Mouse (Mus musculus) intestine, embryonic 14.5 days (tissue): Measurements from ENCODE around the gene Dnaja4. TPM values are rescaled to one million over a fixed set of nuclear protein-coding genes. Genes with fewer than 3 reads are reported as not detected.
"Not testable (repeated sequence)": the region's sequence is repeated elsewhere in the genome, so short reads cannot be mapped to it uniquely, and the experiment has no call there.

ENCODE experiments used
- ATAC-seq: fragments of 200-750 bp; cut with Nextera tagmentation; replicated peaks from 2 replicates; pipeline ENCODE4 v1.8.0; 2017; ENCODE audit warnings: low read depth, moderate number of reproducible peaks, moderate TSS enrichment, moderate library complexity; ENCODE audit not compliant: low FRiP score, low TSS enrichment
- DNase-seq: peaks from one replicate; pipeline ENCODE4 v3.0.0-alpha.2; 2018; ENCODE audit warnings: low spot score
- H3K27ac ChIP-seq: fragments of 300-500 bp; sonication (generic); 2 replicates; pipeline ENCODE4 v1.5.1; 2014; ENCODE audit warnings: low read depth, mild to moderate bottlenecking, control low read depth
- H3K27me3 ChIP-seq: fragments of 300-500 bp; sonication (generic); replicated peaks from 2 replicates; pipeline ENCODE4 v1.6.1; 2014; ENCODE audit warnings: low read length, control low read depth; ENCODE audit not compliant: control insufficient read depth, insufficient read depth
- H3K36me3 ChIP-seq: fragments of 300-500 bp; sonication (generic); 2 replicates; pipeline ENCODE4 v1.6.1; 2014; ENCODE audit warnings: low read length, control low read depth; ENCODE audit not compliant: control insufficient read depth, insufficient read depth
- H3K4me1 ChIP-seq: fragments of 300-500 bp; sonication (generic); replicated peaks from 2 replicates; pipeline ENCODE4 v1.6.1; 2014; ENCODE audit warnings: low read length, control low read depth, mixed read lengths; ENCODE audit not compliant: control insufficient read depth, insufficient read depth
- H3K4me2 ChIP-seq: fragments of 300-500 bp; sonication (generic); 2 replicates; pipeline ENCODE4 v1.6.1; 2014; ENCODE audit warnings: low read length
- H3K4me3 ChIP-seq: fragments of 300-500 bp; sonication (generic); 2 replicates; pipeline ENCODE4 v1.5.1; 2014; ENCODE audit warnings: low read depth, low read length, control low read depth, mixed read lengths
- H3K9ac ChIP-seq: fragments of 300-500 bp; sonication (generic); 2 replicates; pipeline ENCODE4 v1.6.1; 2014; ENCODE audit warnings: mild to moderate bottlenecking, low read length
- H3K9me3 ChIP-seq: fragments of 300-500 bp; sonication (generic); 2 replicates; pipeline ENCODE4 v1.6.1; 2016; ENCODE audit warnings: low read length, control low read depth; ENCODE audit not compliant: control insufficient read depth
- WGBS: fragments of 180-500 bp; shearing (Covaris S2); extraction: QIAGEN DNeasy Blood & Tissue Kit; methylation state at CpG from one replicate; pipeline ENCODE4 v1.1.7; 2014; 5-methylcytosine and 5-hydroxymethylcytosine counted together
- polyA plus RNA-seq: library from polyadenylated mRNA; unstranded; fragments of >200 nt; fragmentation: Nextera tagmentation; extraction: Ambion mirVana; gene quantifications from 2 replicates; pipeline ENCODE4 v1.2.1, GENCODE M21; 2014

The Dnaja4 gene
- polyA plus RNA-seq, 1 experiment from 2014 or later: 5.0 TPM

DNA sequence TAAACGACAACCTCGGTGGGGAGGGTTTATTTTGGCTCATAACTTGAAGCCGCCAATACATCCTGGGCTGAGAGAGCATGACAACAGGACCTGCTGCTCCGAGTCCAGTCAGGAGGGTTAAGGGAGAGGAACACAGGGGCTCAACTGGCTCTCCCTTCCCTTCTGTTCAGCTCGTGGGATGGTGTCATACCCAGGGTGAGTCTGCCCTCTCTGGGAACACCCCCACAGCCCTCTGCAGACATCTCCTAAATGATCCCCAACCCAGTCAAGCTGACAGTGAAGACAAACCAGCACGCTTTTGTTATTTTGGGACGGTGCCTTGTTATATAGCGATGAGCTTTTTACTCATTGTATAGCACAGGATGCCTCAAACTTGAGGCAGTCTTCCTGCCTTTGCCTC, 9.2 kb upstream of the Dnaja4 start:
- H3K36me3 ChIP-seq: no peaks in the 10 kb centered on the region
- no peaks in the 10 kb centered on the region for H3K4me1 ChIP-seq
- H3K27ac ChIP-seq: no peak overlapping the region
- 71% methylated on average over 8 of the region's 8 CpGs for WGBS
- H3K9ac ChIP-seq: no peak overlapping the region
- H3K4me2 ChIP-seq: no peak overlapping the region
- DNase-seq (no peak), ATAC-seq (no peak)
- no peak overlapping the region for H3K4me3 ChIP-seq
- H3K27me3 ChIP-seq: no peaks in the 10 kb centered on the region
- no peaks in the 10 kb centered on the region for H3K9me3 ChIP-seq

DNA sequence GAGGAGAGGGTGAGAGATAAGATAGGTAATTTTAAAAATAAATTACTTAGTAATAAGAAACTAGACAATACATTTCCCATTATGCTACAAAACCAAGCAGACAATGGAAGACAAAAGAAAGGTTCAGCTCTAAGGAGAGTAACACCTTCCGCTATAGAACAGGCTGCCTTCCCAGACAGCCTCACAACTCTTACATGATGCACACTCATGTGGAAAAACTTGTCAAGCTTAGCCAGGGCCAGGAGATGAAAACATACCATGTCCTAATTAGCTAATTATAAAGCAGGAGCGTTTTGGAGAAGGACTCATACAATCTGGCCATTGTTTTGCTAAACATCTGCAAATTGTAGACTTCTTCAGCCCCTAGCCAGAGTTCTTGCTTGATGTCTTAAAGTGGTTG, 8.0 kb upstream of the Dnaja4 start:
- H3K9me3 ChIP-seq, H3K9ac ChIP-seq, H3K27ac ChIP-seq, DNase-seq, H3K36me3 ChIP-seq, H3K27me3 ChIP-seq, H3K4me2 ChIP-seq, ATAC-seq, H3K4me3 ChIP-seq, H3K4me1 ChIP-seq: not testable (repeated sequence)
- 78% methylated on average over 2 of the region's 2 CpGs for WGBS

DNA sequence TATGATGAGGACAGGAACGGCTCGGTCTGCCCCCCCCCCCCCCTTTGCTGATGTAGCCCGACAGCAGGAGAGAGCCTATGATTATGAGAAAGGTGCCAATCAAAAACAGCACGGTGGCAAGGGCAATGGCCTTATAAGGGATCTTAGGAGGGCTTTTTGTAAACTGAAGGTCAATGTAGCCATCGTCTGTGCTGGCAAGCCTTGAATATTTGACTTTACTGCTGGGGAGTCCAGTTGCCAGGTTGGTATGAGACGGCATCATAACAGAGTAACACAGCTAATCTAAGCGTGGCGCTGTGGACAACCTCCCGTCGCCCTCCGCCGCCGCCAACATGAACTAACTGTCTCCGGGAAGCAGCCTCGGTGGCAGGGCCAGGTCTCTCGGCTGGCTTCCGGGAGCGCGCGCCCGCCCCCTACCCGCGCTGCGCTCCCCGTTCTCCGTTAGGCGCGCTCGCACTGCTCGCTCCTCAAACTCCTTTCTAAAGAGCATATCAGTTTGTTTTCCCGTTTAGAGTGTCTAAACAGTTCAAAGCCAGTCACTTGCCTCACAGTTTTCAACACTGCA, 7.3 kb upstream of the Dnaja4 start:
- WGBS: 6% methylated on average over 31 of the region's 31 CpGs
- H3K27ac ChIP-seq, H3K9me3 ChIP-seq, H3K9ac ChIP-seq, H3K36me3 ChIP-seq, DNase-seq, H3K4me1 ChIP-seq, H3K27me3 ChIP-seq, ATAC-seq: not testable (repeated sequence)
- Histone ChIP-seq H3K4me2 (peak overlapping the region; percentile 50), H3K4me3 (peak overlapping the region; percentile 27; the same call in 1 of the 2 replicates)

DNA sequence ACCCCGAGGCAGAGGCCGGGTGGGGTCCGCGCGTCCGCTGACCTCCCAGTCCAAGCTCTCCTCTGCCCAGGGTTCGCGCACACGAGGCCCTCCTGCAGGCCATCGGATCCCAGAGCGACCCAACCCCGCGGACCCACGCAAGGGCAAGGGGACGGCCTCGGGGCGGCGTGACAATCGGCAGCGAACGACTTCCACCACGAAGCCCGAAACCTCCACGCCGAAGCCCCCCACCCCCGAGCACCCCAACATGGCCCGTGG, 343 bp downstream of the Dnaja4 start:
- H3K9ac ChIP-seq: peak overlapping the region; percentile 67
- H3K36me3 ChIP-seq: no peaks in the 10 kb centered on the region
- 5% methylated on average over 22 of the region's 27 CpGs for WGBS
- H3K27me3 ChIP-seq: peaks cover 8% of the 10 kb centered on the region
- peak overlapping the region; percentile 95 for H3K4me2 ChIP-seq
- H3K9me3 ChIP-seq: no peaks in the 10 kb centered on the region
- ATAC-seq: peak; percentile 67
- peak overlapping the region; percentile 67 for H3K4me3 ChIP-seq
- DNase-seq: no peak
- no peak overlapping the region for H3K27ac ChIP-seq
- 0 out of 2 replicates have a peak, but pooled peaks cover 5% of the 10 kb centered on the region for H3K4me1 ChIP-seq

DNA sequence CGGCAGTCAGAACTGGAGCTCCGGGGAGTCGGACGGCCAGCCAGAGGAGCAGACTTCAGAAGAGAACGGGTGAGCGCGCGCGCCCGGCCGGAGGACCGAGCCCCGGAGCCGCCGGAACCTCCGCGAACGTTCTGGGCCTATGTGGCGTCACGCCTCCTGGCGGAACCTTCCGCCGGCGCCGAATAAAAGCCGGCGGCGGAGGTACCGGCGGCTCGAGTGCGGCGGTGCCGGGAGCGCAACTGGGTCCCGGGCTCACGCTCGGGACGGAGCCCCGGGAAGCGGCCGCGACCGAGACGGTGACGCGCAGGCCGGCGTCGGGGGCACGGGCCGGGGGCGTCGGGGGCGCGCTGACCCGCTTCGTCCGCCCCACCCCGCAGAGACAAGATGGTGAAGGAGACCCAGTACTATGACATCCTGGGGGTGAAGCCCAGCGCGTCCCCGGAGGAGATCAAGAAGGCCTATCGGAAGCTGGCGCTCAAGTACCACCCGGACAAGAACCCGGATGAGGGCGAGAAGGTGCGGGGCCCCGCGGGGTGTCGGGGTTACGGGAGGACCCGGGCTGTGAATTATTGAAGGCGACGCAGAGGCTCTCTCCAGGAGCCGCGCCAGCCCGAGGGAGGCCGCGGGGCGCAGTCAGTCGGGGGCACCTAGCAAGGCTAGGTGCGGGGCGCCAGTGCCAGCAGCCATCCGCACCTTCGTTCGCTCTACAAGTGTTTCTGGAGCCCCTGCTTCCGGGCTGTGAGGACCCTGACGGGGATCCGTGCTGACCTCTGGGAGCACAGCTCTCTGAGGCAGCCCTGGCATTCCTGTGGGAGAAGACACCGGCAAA, 886 bp downstream of the Dnaja4 start:
- peak overlapping the region; percentile 67 for H3K4me3 ChIP-seq
- WGBS: 1% methylated on average over 89 of the region's 92 CpGs

DNA sequence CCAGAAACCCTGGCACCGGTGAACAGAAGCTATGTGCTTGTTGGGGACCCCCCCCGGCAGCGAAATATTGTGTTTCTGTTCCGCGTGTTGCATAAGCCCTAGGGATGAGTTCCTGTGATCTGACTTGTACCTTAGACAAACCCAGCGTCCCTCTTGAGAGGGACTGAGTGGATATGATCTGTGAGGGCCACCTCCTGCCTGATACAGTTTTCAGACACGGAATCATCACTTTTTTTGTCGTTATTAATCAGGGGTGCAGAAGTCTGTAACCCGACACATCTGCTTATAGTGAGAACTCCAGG, 1.5 kb downstream of the Dnaja4 start:
- Histone ChIP-seq H3K4me2 (peak overlapping the region; percentile 95), H3K9ac (peak overlapping the region; percentile 67), H3K27me3 (peaks cover 8% of the 10 kb centered on the region), H3K4me1 (0 out of 2 replicates have a peak, but pooled peaks cover 5% of the 10 kb centered on the region), H3K4me3 (peak overlapping the region; percentile 67), H3K9me3 (no peaks in the 10 kb centered on the region), H3K36me3 (no peaks in the 10 kb centered on the region), H3K27ac (no peak overlapping the region)
- DNase-seq (peak; percentile 77), ATAC-seq (no peak)
- 17% methylated on average over 9 of the region's 9 CpGs for WGBS

More for the DNA sequence above, 886 bp downstream of the Dnaja4 start:
- peak; percentile 84 for DNase-seq
- 0 out of 2 replicates have a peak, but pooled peaks cover 5% of the 10 kb centered on the region for H3K4me1 ChIP-seq
- no peak overlapping the region for H3K27ac ChIP-seq
- no peaks in the 10 kb centered on the region for H3K9me3 ChIP-seq
- H3K4me2 ChIP-seq: peak overlapping the region; percentile 95
- peak overlapping the region; percentile 67 for H3K9ac ChIP-seq
- peaks cover 8% of the 10 kb centered on the region for H3K27me3 ChIP-seq
- peak; percentile 80 for ATAC-seq
- no peaks in the 10 kb centered on the region for H3K36me3 ChIP-seq

DNA sequence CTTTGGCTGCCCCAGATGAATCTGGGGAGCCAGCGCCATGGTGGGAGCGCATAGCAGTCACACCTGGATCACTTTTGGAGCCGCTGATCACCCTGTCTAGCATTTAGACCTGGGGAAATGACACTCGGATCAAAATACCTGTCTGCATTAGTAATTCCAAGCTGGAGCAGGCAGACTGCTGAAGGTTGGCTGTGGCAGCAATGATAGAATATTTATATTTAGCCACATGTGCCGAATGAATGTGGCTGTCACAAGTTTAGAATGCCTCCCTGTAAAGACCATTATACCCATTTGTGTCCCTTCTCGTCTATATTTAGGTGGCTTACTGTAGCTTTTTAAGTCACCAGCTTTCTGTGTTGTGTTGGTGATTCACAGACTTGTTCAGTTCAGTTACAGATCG, 2.1 kb downstream of the Dnaja4 start:
- no peak overlapping the region for H3K27ac ChIP-seq
- no peak for ATAC-seq
- 79% methylated on average over 7 of the region's 7 CpGs for WGBS
- H3K9ac ChIP-seq: no peak overlapping the region
- 0 out of 2 replicates have a peak, but pooled peaks cover 5% of the 10 kb centered on the region for H3K4me1 ChIP-seq
- no peaks in the 10 kb centered on the region for H3K36me3 ChIP-seq
- no peak overlapping the region for H3K4me3 ChIP-seq
- no peak overlapping the region; the same call in 1 of the 2 replicates for H3K4me2 ChIP-seq
- no peaks in the 10 kb centered on the region for H3K9me3 ChIP-seq
- DNase-seq: no peak
- H3K27me3 ChIP-seq: peaks cover 8% of the 10 kb centered on the region

DNA sequence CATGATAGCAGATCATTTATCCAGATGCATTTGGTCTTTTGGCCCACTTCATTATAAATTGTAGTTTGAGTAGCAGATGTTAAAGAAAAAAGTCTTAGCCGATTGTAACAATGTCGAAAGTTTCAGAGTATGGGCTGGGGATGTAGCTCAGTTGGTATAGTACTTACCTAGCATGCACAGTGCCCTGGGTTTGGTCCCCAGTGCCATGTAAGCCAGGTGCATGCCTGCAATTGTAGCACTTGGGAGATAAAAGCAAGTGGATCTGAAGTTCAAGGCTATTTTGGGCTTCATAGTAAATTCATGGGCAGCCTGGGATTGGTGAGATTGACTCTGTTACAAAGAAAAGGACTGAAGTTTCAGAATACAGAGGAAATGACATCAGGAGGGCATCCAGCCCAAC, 3.9 kb downstream of the Dnaja4 start:
- no peak for ATAC-seq
- DNase-seq: no peak
- WGBS: 85% methylated on average over 2 of the region's 2 CpGs

DNA sequence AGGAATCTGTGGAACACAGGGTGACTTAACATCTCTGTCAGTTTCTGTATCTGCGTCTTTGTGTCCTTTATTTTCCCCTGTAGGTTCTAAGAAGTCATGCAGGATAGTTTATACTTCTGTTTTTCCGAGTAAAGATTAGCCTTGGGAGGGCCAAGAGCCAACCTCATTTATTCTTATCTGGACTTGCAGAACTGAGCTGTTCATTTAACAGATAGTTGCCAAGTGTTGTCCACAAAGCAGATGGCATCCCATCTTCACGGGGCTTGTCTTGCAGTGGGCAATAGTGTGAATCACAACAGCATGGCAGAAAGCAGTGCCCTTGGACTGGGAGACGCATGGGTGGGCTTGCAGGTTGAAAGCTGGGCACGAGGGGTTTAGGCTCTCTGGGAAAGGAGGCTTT, 5.7 kb downstream of the Dnaja4 start:
- Histone ChIP-seq H3K9me3 (no peaks in the 10 kb centered on the region), H3K27ac (no peak overlapping the region), H3K27me3 (0 out of 2 replicates have a peak, but pooled peaks cover 4% of the 10 kb centered on the region), H3K4me2 (no peak overlapping the region), H3K9ac (no peak overlapping the region), H3K36me3 (peaks cover 3% of the 10 kb centered on the region; the same call in 1 of the 2 replicates), H3K4me1 (0 out of 2 replicates have a peak, but pooled peaks cover 5% of the 10 kb centered on the region), H3K4me3 (no peak overlapping the region)
- no peak for DNase-seq
- 74% methylated on average over 5 of the region's 5 CpGs for WGBS
- no peak for ATAC-seq

More for the DNA sequence above, 3.9 kb downstream of the Dnaja4 start:
- Histone ChIP-seq H3K4me1 (0 out of 2 replicates have a peak, but pooled peaks cover 5% of the 10 kb centered on the region), H3K27ac (no peak overlapping the region), H3K4me3 (no peak overlapping the region), H3K9ac (no peak overlapping the region), H3K9me3 (no peaks in the 10 kb centered on the region), H3K36me3 (no peaks in the 10 kb centered on the region), H3K4me2 (no peak overlapping the region), H3K27me3 (peaks cover 8% of the 10 kb centered on the region)
